Mouse (Mus musculus) thymus, adult 2 months (tissue): Measurements from ENCODE around the gene Pax3.

ENCODE experiments used
- CTCF ChIP-seq: fragments of 200-500 bp; IDR thresholded peaks from 2 replicates; pipeline ENCODE4 v1.5.1; 2012; ENCODE audit warnings: mild to moderate bottlenecking, control low read depth, low read length, moderate library complexity, borderline replicate concordance; ENCODE audit not compliant: control insufficient read depth, poor library complexity, insufficient read depth; ENCODE audit errors: extremely low read depth
- POLR2A ChIP-seq: fragments of 200-500 bp; IDR thresholded peaks from 2 replicates; pipeline ENCODE4 v1.6.1; 2012; ENCODE audit warnings: mild to moderate bottlenecking, low read length, control low read depth, moderate library complexity; ENCODE audit not compliant: control insufficient read depth, poor library complexity, insufficient read depth; ENCODE audit errors: extremely low read depth

GRCm38 (mm10) chr1:78210568-78210967, 13.6 kb upstream of the Pax3 start:
- TF ChIP-seq CTCF (no peak), POLR2A (no peak)
